Mouse (Mus musculus) spleen, adult 2 months (tissue): ENCODE measurements around the gene Itgb3bp.

Experiments used
- CTCF ChIP-seq: fragments of 200-500 bp; IDR thresholded peaks from 2 replicates; pipeline ENCODE4 v1.5.1; 2011; ENCODE audit warnings: mild to moderate bottlenecking, inconsistent platforms; ENCODE audit not compliant: insufficient read depth, insufficient read length, insufficient replicate concordance; ENCODE audit errors: extremely low read depth
- POLR2A ChIP-seq: fragments of 200-500 bp; IDR thresholded peaks from 2 replicates; pipeline ENCODE4 v1.6.1; 2011; ENCODE audit warnings: low read depth, low read length, inconsistent platforms

GRCm38 (mm10) chr4:99929613-99930517 lies at the start of gene Itgb3bp:
- TF ChIP-seq CTCF: no peak
- TF ChIP-seq POLR2A: no peak
